Mouse (Mus musculus) liver, embryonic 15.5 days (tissue): Measurements from ENCODE around the gene Mrnip. TPM values are rescaled to one million over a fixed set of nuclear protein-coding genes. Genes with fewer than 3 reads are reported as not detected.

Experiments used
- ATAC-seq: fragments of 200-750 bp; cut with Nextera tagmentation; 2 replicates; pipeline ENCODE4 v1.8.0; 2017; ENCODE audit warnings: moderate number of reproducible peaks, mild to moderate bottlenecking, moderate library complexity; ENCODE audit not compliant: insufficient read depth
- H3K27ac ChIP-seq: fragments of 300-500 bp; sonication (generic); replicated peaks from 2 replicates; pipeline ENCODE4 v1.5.1; 2015; ENCODE audit warnings: mild to moderate bottlenecking, inconsistent platforms
- H3K27me3 ChIP-seq: fragments of 300-500 bp; sonication (generic); 2 replicates; pipeline ENCODE4 v1.6.1; 2015; ENCODE audit warnings: mild to moderate bottlenecking, inconsistent platforms
- H3K36me3 ChIP-seq: fragments of 300-500 bp; sonication (generic); replicated peaks from 2 replicates; pipeline ENCODE4 v1.6.1; 2015; ENCODE audit warnings: moderate library complexity, mild to moderate bottlenecking, inconsistent platforms
- H3K4me1 ChIP-seq: fragments of 300-500 bp; sonication (generic); replicated peaks from 2 replicates; pipeline ENCODE4 v1.6.1; 2015; ENCODE audit warnings: inconsistent platforms
- H3K4me2 ChIP-seq: fragments of 300-500 bp; sonication (generic); 2 replicates; pipeline ENCODE4 v1.6.1; 2015; ENCODE audit warnings: moderate library complexity, mild to moderate bottlenecking, inconsistent platforms
- H3K4me3 ChIP-seq: fragments of 300-500 bp; sonication (generic); replicated peaks from 2 replicates; pipeline ENCODE4 v1.5.1; 2015; ENCODE audit warnings: mild to moderate bottlenecking, inconsistent platforms
- H3K9ac ChIP-seq: fragments of 300-500 bp; sonication (generic); 2 replicates; pipeline ENCODE4 v1.6.1; 2015; ENCODE audit warnings: moderate library complexity, mild to moderate bottlenecking, inconsistent platforms
- H3K9me3 ChIP-seq: fragments of 300-500 bp; sonication (generic); replicated peaks from 2 replicates; pipeline ENCODE4 v1.6.1; 2016; ENCODE audit warnings: inconsistent platforms
- WGBS: fragments of 180-500 bp; shearing (Covaris S2); methylation state at CpG from one replicate; pipeline ENCODE4 v1.1.7; 2015; ENCODE audit warnings: mixed read lengths; ENCODE audit not compliant: insufficient replicate concordance; 5-methylcytosine and 5-hydroxymethylcytosine counted together
- polyA plus RNA-seq: library from polyadenylated mRNA; unstranded; fragments of >200 nt; fragmentation: Nextera tagmentation; extraction: Ambion mirVana; gene quantifications from 2 replicates; pipeline ENCODE4 v1.2.1, GENCODE M21; 2015

Mrnip gene
- polyA plus RNA-seq, 1 experiment from 2014 or later, result 7.6 TPM

DNA sequence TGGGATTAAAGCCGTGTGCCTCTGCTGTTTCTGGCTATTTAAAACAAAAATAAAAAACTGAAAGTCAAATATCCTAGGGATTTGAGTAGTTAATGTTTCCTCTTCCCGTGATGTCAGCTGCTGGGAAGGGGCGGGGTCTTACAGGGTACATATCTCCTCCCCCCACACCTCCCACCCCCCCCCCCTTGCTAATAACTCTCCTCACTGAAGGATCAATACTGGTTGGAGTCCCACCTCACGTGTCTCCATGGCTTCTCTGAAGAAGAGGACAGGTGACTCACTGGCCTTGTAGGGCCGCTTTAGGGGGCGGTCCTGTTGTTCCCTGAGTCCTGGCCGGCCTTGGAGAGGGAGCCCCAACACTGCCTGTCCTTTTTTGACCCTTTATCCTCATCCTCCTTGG lies 14.4 kb downstream of the Mrnip start:
- no peaks in the 10 kb centered on the region for H3K9me3 ChIP-seq
- H3K4me2 ChIP-seq, result no peak overlapping the region
- H3K27ac ChIP-seq, result no peak overlapping the region; the same call in none of the 2 replicates
- no peak overlapping the region for H3K9ac ChIP-seq
- H3K4me3 ChIP-seq, result no peak overlapping the region
- ATAC-seq, result no peak; the same call in 1 of the 2 replicates
- peaks cover 21% of the 10 kb centered on the region; the same call in 1 of the 2 replicates for H3K4me1 ChIP-seq
- no peaks in the 10 kb centered on the region for H3K27me3 ChIP-seq
- WGBS, result 69% methylated on average over 7 of the region's 7 CpGs
- H3K36me3 ChIP-seq, result no peaks in the 10 kb centered on the region

DNA sequence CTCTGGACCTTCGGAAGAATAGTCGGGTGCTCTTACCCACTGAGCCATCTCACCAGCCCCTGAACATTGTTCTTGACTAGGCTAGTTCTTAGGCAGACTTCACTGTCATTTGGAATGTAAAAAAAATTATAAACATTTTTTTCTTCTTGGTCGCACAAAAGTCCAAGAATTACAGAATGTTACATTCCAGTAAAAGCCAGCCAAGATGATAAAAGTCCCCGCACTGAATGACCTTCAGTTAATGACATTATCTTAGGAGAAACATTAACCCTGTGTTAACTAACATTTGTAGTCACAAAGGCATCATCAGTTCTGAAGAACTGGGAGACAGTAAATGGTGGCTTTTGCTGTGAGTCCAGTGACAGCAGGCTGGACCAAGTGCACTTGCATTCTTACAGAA lies 16.1 kb downstream of the Mrnip start:
- no peak overlapping the region for H3K4me3 ChIP-seq
- no peak overlapping the region for H3K9ac ChIP-seq
- 0 out of 2 replicates have a peak, but pooled peaks cover 17% of the 10 kb centered on the region for H3K4me1 ChIP-seq
- no peak for ATAC-seq
- no peak overlapping the region for H3K4me2 ChIP-seq
- WGBS, result 58% methylated on average over 4 of the region's 4 CpGs
- no peaks in the 10 kb centered on the region for H3K27me3 ChIP-seq
- H3K27ac ChIP-seq, result no peak overlapping the region
- H3K9me3 ChIP-seq, result no peaks in the 10 kb centered on the region
- no peaks in the 10 kb centered on the region for H3K36me3 ChIP-seq

DNA sequence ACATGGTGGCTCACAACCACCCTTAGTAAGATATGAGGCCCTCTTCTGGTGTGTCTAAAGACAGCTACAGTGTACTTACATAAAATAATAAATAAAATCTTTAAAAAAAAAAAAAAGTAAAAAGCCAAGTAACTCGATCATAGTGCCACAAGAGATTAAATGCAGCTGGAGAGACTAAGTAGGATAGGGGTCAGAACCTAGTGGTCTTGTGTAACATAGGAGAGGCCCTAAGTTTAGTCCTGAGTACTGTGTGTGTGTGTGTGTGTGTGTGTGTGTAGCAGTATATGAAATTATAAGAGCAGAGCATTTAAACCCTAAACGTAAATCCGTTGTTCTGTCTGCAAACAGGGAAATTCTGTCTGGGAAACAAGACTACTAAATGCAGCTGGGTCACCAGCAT lies 18.0 kb downstream of the Mrnip start:
- no peak overlapping the region for H3K4me3 ChIP-seq
- 84% methylated on average over 3 of the region's 3 CpGs for whole genome bisulfite sequencing
- no peaks in the 10 kb centered on the region for H3K9me3 ChIP-seq
- no peak overlapping the region for H3K9ac ChIP-seq
- peaks cover 6% of the 10 kb centered on the region; the same call in 1 of the 2 replicates for H3K36me3 ChIP-seq
- no peak overlapping the region for H3K4me2 ChIP-seq
- 0 out of 2 replicates have a peak, but pooled peaks cover 13% of the 10 kb centered on the region for H3K4me1 ChIP-seq
- H3K27ac ChIP-seq, result no peak overlapping the region
- ATAC-seq, result no peak
- H3K27me3 ChIP-seq, result no peaks in the 10 kb centered on the region

DNA sequence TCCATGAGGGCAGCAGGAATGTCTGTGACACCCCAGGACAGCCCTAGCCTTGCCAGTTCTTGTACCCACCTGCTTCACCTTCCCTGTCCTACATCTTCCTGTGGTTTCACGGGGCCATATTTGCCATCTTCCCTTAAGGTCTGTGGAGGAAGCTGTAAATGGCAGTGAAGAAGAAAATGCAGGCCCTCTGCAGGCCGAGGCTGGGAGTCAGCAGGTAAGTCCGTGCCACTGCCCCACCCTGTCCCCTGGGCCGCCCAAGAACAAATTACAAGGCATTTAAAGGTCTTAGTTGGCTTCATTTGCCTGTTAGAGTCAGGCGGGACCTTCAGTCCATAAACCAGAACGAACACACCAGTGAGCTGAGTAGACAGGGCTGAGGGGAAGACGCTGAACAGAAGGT lies 19.8 kb downstream of the Mrnip start:
- Histone ChIP-seq H3K9me3 (no peaks in the 10 kb centered on the region), H3K36me3 (peaks cover 22% of the 10 kb centered on the region), H3K27me3 (no peaks in the 10 kb centered on the region), H3K4me1 (0 out of 2 replicates have a peak, but pooled peaks cover 10% of the 10 kb centered on the region), H3K4me2 (no peak overlapping the region), H3K9ac (no peak overlapping the region), H3K4me3 (no peak overlapping the region), H3K27ac (no peak overlapping the region)
- ATAC-seq, result no peak
- WGBS, result 68% methylated on average over 7 of the region's 7 CpGs

DNA sequence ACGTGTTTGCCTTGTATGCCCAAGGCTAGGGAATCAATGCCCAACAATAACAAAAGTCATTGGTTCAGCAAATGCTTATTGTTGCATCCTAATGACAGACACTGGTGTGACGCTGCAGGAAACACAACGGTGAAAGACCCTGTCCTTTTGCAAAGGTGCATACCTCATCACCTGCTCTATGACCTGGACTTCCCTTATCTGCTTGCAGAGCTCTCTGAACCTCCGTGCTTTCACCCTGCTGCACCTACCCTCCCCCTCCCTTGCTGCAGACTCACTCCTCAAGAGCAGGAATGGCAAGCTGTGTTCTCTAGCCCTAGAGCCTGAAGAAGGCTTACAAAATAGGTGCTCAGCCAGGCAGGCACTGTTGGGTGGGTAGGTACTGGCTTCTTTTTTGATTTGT lies 20.5 kb downstream of the Mrnip start:
- H3K4me1 ChIP-seq, result 0 out of 2 replicates have a peak, but pooled peaks cover 10% of the 10 kb centered on the region
- H3K4me3 ChIP-seq, result no peak overlapping the region
- no peaks in the 10 kb centered on the region for H3K27me3 ChIP-seq
- no peaks in the 10 kb centered on the region for H3K9me3 ChIP-seq
- WGBS, result 57% methylated on average over 4 of the region's 4 CpGs
- ATAC-seq, result no peak
- H3K36me3 ChIP-seq, result peaks cover 29% of the 10 kb centered on the region
- no peak overlapping the region for H3K9ac ChIP-seq
- no peak overlapping the region for H3K27ac ChIP-seq
- H3K4me2 ChIP-seq, result no peak overlapping the region

DNA sequence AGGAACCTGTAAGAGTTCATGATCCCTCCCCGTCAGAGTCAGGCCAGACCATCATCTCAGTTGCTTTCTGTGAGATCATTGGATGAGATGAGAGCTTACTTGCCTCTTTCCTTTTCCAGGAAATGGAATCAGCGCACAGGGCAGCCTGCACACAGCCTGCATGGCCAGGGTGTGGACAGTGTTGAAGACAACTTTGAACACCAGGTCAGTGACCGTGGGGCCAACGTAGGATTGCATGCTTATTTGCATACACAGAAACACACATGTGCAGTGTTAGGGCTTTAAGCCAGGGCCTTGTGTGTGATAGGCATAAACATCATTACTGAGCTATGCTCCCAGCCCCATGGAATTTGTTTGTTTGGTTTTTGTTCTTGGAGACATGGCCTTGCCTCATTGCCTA lies 23.3 kb downstream of the Mrnip start:
- Histone ChIP-seq H3K9ac (no peak overlapping the region), H3K27me3 (no peaks in the 10 kb centered on the region), H3K9me3 (no peaks in the 10 kb centered on the region), H3K27ac (0 out of 2 replicates have a peak overlapping the region, but pooled peaks have one; percentile 9), H3K4me1 (peaks cover 24% of the 10 kb centered on the region), H3K36me3 (peaks cover 56% of the 10 kb centered on the region), H3K4me3 (no peak overlapping the region), H3K4me2 (no peak overlapping the region)
- no peak for ATAC-seq
- 84% methylated on average over 4 of the region's 4 CpGs for WGBS

DNA sequence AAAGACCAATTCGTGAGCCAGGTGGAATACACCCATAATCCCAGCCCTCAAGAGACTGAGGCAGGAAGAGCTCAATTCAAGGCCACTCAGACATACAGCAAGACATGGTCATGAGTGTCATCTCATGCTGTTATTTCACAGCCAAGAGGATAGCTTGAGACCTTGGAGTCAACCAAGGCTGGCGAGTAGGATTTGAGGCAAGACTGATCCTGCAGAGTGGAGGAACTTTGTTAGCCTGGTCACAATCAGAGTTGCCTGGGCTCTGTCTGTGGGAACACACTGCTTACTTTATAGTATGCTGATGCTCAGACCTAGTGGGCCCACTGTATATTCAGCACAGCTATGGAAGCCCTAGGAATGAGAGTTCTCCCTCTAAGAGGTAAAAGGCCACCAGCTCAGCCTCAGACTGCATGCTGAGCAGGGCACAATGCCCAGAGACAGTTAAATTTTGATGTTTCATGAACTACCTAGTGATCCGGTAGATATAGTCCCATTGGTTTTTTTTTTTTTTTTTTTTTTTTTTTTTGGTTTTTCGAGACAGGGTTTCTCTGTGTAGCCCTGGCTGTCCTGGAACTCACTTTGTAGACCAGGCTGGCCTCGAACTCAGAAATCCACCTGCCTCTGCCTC lies 24.1 kb downstream of the Mrnip start:
- H3K27ac ChIP-seq, result peak overlapping the region; percentile 45; the same call in 1 of the 2 replicates

DNA sequence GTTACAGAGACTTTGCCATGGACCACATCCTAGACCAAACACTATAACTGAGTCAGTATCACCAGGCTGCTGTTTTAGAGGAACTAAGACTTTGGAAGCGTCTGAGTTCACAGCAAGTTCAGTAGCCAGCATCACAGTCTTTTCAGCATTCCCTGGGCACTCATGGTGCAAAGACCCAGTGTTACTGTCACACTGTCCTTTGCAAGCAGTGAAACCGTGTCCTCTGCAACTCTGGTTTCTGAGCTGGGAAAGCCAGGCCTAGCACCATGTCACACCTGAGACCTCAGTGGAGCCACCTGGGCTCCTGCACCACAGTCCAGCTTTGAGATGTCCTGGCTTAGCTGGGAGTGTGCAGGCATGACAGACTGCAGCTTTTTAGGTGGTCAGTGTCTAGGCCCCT lies 24.7 kb downstream of the Mrnip start:
- Histone ChIP-seq H3K27ac (no peak overlapping the region), H3K4me2 (no peak overlapping the region), H3K27me3 (no peaks in the 10 kb centered on the region), H3K9me3 (no peaks in the 10 kb centered on the region), H3K4me1 (peaks cover 24% of the 10 kb centered on the region), H3K4me3 (no peak overlapping the region), H3K9ac (no peak overlapping the region), H3K36me3 (peaks cover 69% of the 10 kb centered on the region)
- no peak for ATAC-seq
- 81% methylated on average over 2 of the region's 2 CpGs for WGBS

More for the DNA sequence above, 24.1 kb downstream of the Mrnip start:
- Histone ChIP-seq H3K4me2 (no peak overlapping the region), H3K4me1 (peaks cover 24% of the 10 kb centered on the region), H3K9me3 (no peaks in the 10 kb centered on the region), H3K4me3 (no peak overlapping the region), H3K9ac (no peak overlapping the region), H3K27me3 (no peaks in the 10 kb centered on the region), H3K36me3 (peaks cover 64% of the 10 kb centered on the region)
- WGBS, result 73% methylated on average over 4 of the region's 5 CpGs
- ATAC-seq, result no peak

DNA sequence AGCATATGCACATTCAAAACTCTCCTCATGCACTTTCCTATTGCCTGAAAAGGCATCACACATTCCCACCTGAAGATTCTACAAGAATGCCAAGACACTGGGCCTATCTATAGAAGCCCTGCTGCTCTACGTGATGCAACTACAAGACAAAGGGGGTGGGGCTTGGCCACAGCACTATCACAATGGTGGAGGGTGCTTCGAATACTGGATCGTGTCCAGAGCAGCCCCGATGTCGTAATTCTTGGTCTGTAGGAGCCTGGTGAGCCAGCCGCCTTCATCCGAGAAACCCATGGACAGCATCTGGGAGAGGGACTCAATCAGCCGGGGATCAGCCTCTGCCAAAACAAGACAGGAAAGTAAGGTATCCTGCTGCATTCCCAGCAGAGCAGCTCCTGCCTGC lies 26.4 kb downstream of the Mrnip start:
- 70% methylated on average over 8 of the region's 8 CpGs for WGBS
- no peak overlapping the region for H3K4me2 ChIP-seq
- H3K36me3 ChIP-seq, result peaks cover 86% of the 10 kb centered on the region
- no peak overlapping the region for H3K9ac ChIP-seq
- no peak overlapping the region for H3K4me3 ChIP-seq
- no peak overlapping the region for H3K27ac ChIP-seq
- H3K27me3 ChIP-seq, result no peaks in the 10 kb centered on the region
- peaks cover 30% of the 10 kb centered on the region for H3K4me1 ChIP-seq
- no peak for ATAC-seq
- no peaks in the 10 kb centered on the region for H3K9me3 ChIP-seq

DNA sequence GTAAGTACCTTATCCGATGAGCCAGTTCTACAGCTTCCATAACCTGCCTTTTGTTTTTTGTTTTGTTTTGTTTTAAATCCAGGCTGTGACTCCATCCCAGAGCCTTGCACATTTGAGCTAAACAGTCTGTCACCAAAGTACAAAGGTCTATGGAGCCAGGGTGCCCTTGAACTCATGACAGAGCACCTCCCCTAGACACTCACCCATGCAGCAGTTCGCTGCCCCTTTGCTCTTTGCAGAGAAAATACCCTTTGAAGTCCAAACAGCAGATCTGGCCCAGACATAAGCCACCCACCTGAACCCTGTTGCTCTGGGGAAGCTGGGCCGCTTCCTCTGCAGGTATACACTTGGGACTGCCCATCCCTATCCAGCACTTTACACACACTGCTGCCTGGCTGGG lies 27.3 kb downstream of the Mrnip start:
- H3K9me3 ChIP-seq, result no peaks in the 10 kb centered on the region
- no peaks in the 10 kb centered on the region for H3K27me3 ChIP-seq
- no peak overlapping the region for H3K9ac ChIP-seq
- peaks cover 26% of the 10 kb centered on the region for H3K4me1 ChIP-seq
- peak; percentile 32 for ATAC-seq
- 0 out of 2 replicates have a peak overlapping the region, but pooled peaks have one; percentile 48 for H3K27ac ChIP-seq
- no peak overlapping the region for H3K4me3 ChIP-seq
- 79% methylated on average over 3 of the region's 3 CpGs for WGBS
- peaks cover 95% of the 10 kb centered on the region for H3K36me3 ChIP-seq
- H3K4me2 ChIP-seq, result no peak overlapping the region

DNA sequence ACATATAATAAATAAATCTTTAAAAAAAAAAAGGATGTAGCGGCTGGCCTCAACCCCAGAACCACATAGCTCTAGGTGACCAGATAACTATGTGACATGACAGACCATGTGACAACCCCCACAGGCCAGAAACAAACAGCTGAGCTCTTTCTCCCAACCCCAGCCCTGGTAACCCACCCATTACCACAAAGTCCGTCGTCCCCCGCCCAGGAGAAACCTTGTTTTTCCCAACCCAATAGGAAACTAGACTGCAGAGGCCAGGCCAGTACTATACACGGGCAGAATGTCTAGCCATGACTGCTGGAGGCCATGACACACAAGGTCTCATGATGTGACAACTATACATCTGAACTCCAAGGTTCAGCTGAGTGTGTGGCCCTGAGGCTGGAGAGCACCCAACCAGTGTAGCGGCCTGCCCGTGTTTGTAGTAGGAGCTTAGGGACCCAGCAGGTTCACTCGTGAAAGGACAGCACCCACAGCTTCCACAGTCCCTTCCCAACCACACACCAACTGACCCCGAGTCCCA lies 29.1 kb downstream of the Mrnip start:
- 79% methylated on average over 9 of the region's 9 CpGs for WGBS
- H3K36me3 ChIP-seq, result peaks cover 95% of the 10 kb centered on the region
- no peaks in the 10 kb centered on the region for H3K27me3 ChIP-seq
- no peak overlapping the region for H3K4me2 ChIP-seq
- ATAC-seq, result peak; percentile 11; the same call in 1 of the 2 replicates
- H3K9me3 ChIP-seq, result no peaks in the 10 kb centered on the region
- H3K27ac ChIP-seq, result no peak overlapping the region
- H3K4me1 ChIP-seq, result peaks cover 30% of the 10 kb centered on the region
- no peak overlapping the region for H3K4me3 ChIP-seq
- H3K9ac ChIP-seq, result no peak overlapping the region
